Mouse (Mus musculus): ENCODE results near the gene Elp4.

DNA sequence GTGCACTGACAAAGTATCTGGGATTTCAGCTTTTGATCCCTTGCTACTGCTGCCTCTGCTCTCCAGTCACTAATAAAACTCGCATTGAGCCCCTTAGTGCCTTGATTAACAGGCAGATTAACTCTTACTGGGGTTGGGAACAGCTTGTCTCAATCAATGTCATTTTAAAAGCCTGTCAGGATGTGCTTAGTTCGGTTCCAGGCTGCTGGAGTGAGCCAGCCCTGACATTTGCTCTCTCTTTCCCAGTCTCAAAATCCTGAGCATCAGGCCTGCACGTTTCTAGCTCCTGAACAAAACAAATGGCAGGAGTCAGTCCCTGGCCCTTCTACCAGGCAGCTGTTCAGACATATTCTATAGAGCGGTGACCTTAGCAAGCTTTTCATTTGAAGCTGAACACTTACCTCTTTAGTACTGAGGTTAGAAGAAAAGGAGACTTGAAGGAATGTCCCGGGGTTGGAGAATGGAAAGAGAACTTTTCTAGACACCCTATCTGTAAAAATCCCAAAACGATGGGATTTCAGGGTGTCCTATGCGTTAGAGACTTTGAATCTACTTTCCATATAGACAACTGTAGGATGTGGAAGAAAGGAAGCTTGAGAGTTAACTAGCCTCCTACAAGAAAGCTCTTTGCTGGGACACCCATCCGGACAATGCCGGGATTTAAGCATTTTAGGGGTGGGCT, 233.1 kb downstream of the Elp4 start:
- TF ChIP-seq POLR2A (IDR thresholded peaks at IDR 0.05; ENCODE audit: low read depth, low read length) (no peak), CTCF (IDR thresholded peaks at IDR 0.05; ENCODE audit: borderline replicate concordance, insufficient read depth, low read length) (no peak)

Measured in embryonic fibroblast, embryonic 13.5 days (primary cell).